In the genomic region with DNA sequence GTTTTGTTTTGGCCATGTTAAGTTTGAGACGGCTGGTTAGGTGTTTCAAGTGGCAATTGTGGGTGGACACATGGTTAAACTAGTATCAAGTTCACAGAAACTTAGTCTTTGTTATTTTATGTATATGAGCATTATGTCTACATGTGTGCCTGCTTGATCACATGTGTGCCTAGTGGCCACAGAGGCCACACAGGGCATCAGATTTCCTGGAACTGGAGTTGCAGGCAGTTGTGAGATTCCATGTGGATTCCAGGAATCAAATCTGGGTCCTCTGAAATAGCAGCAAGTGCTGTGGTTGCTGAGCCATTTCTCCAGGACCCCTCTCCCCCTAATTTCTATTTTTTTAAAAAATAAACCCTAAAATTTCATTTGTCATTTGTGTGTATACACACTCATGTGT, we compare ENCODE assay signal across 23 mouse cellular contexts.
"Had no signal": no experiment of that assay in that cellular context is flagged by ENCODE, and none has a peak within 500 bp of the region (broad histone marks: within the 10 kb centered on the region; RNA-seq: fewer than 3 reads in every experiment).

No protein-coding gene starts in this region.

- DNase-seq: forebrain, postnatal 0 days; gastrocnemius, postnatal 10 days; gastrocnemius, postnatal 25 days; heart, adult 18-20 months; heart, postnatal 10 days; kidney, adult 11 months; kidney, adult 2 months; kidney, adult 9 months; kidney, postnatal 14 days; kidney, postnatal 36 days; layer of hippocampus, adult 9-11 months; layer of hippocampus, postnatal 36 days; left cerebral cortex, postnatal 4 days had no signal

- H3K27ac ChIP-seq: heart, embryonic 10.5 days; hindbrain, embryonic 13.5 days; hindbrain, embryonic 15.5 days; hindbrain, postnatal 0 days; kidney, embryonic 15.5 days; kidney, postnatal 0 days; limb, embryonic 13.5 days; limb, embryonic 15.5 days had no signal

- H3K9me3 ChIP-seq: heart, embryonic 10.5 days; heart, embryonic 12.5 days; hindbrain, embryonic 13.5 days; hindbrain, embryonic 15.5 days; kidney, embryonic 15.5 days; limb, embryonic 13.5 days; limb, embryonic 15.5 days had no signal

- ATAC-seq: forebrain, postnatal 0 days; hindbrain, postnatal 0 days; intestine, embryonic 16.5 days had no signal

- H3K4me3 ChIP-seq: heart, embryonic 10.5 days; heart, embryonic 12.5 days; hindbrain, embryonic 13.5 days; hindbrain, embryonic 15.5 days; kidney, embryonic 15.5 days; limb, embryonic 13.5 days; limb, embryonic 15.5 days had no signal

- H3K9ac ChIP-seq: forebrain, postnatal 0 days; heart, embryonic 12.5 days; hindbrain, embryonic 15.5 days; kidney, embryonic 15.5 days; limb, embryonic 13.5 days; limb, embryonic 15.5 days had no signal

- H3K4me2 ChIP-seq: heart, embryonic 12.5 days; hindbrain, embryonic 13.5 days; hindbrain, embryonic 15.5 days; kidney, embryonic 15.5 days; limb, embryonic 13.5 days; limb, embryonic 15.5 days had no signal

- H3K4me1 ChIP-seq: hindbrain, embryonic 15.5 days; limb, embryonic 13.5 days; limb, embryonic 15.5 days had no signal

- H3K27me3 ChIP-seq: heart, embryonic 12.5 days; hindbrain, embryonic 13.5 days; hindbrain, embryonic 15.5 days; kidney, embryonic 15.5 days; limb, embryonic 13.5 days; limb, embryonic 15.5 days had no signal
